Mouse (Mus musculus) myocyte (in vitro differentiated cells): ENCODE measurements at regions not wholly inside any gene's neighbourhood (a gene's known extent, or its start where the extent isn't known, plus 50 kb on each side); places are given as distances from the start of the nearest gene placed in this dataset.
A peak's percentile ranks its signal among the peaks of the same experiment; 100 is the strongest.

Experiments used
- H3K27me3 ChIP-seq: one replicate; pipeline ENCODE4 v1.6.1; 2011; ENCODE audit not compliant: control insufficient read depth, insufficient read depth, insufficient read length
- H3K36me3 ChIP-seq: one replicate; pipeline ENCODE4 v1.6.1; 2011; ENCODE audit not compliant: control insufficient read depth, insufficient read depth
- H3K4me2 ChIP-seq: one replicate; pipeline ENCODE4 v1.6.1; 2011; ENCODE audit warnings: low read depth, control low read depth
- H3K4me3 ChIP-seq: one replicate; pipeline ENCODE4 v1.5.1; 2011; ENCODE audit warnings: mild to moderate bottlenecking, control low read depth, moderate library complexity
- H3K79me2 ChIP-seq: one replicate; pipeline ENCODE4 v1.6.1; 2011; ENCODE audit not compliant: control insufficient read depth, insufficient read depth
- H3ac ChIP-seq: one replicate; pipeline ENCODE4 v1.6.1; 2011; ENCODE audit not compliant: control insufficient read depth, insufficient read length
- CEBPB ChIP-seq: IDR thresholded peaks from 2 replicates; pipeline ENCODE4 v1.6.1; 2011; ENCODE audit warnings: mild to moderate bottlenecking, moderate library complexity; ENCODE audit not compliant: poor library complexity, insufficient read depth, severe bottlenecking
- E2F4 ChIP-seq: IDR thresholded peaks from one replicate; pipeline ENCODE4 v1.6.1; 2011; ENCODE audit warnings: mild to moderate bottlenecking, control low read depth, moderate library complexity; ENCODE audit not compliant: insufficient read depth
- MAX ChIP-seq: IDR thresholded peaks from one replicate; pipeline ENCODE4 v1.6.1; 2011; ENCODE audit warnings: low read depth, mild to moderate bottlenecking, control low read depth
- MYOD1 ChIP-seq, 3 experiments: IDR thresholded peaks; one replicate each; pipeline ENCODE4 v1.6.1; 2011; ENCODE audit warnings: control low read depth in 2 of 3, low read depth in 2 of 3, mild to moderate bottlenecking in 2 of 3, moderate library complexity in 1 of 3; ENCODE audit not compliant: insufficient read length in 2 of 3, control insufficient read depth in 1 of 3
- MYOG ChIP-seq, 3 experiments: IDR thresholded peaks; one replicate each; pipeline ENCODE4 v1.6.1; 2011; ENCODE audit warnings: control low read depth in 2 of 3, low read depth in 2 of 3, mild to moderate bottlenecking in 2 of 3; ENCODE audit not compliant: insufficient read length in 2 of 3, control insufficient read depth in 1 of 3, insufficient read depth in 1 of 3
- POLR2A ChIP-seq: IDR thresholded peaks from one replicate; pipeline ENCODE4 v1.6.1; 2011; ENCODE audit warnings: low read depth, mild to moderate bottlenecking, control low read depth, moderate library complexity; ENCODE audit not compliant: insufficient read length
- POLR2AphosphoS2 ChIP-seq: IDR thresholded peaks from one replicate; pipeline ENCODE4 v1.6.1; 2011; ENCODE audit warnings: low read depth, control low read depth; ENCODE audit not compliant: insufficient read length
- REST ChIP-seq: IDR thresholded peaks from one replicate; pipeline ENCODE4 v1.6.1; 2011; ENCODE audit warnings: mild to moderate bottlenecking, control low read depth, moderate library complexity; ENCODE audit not compliant: insufficient read depth, insufficient read length
- SRF ChIP-seq: IDR thresholded peaks from one replicate; pipeline ENCODE4 v1.6.1; 2011; ENCODE audit warnings: low read depth; ENCODE audit not compliant: control insufficient read depth, insufficient read length
- TCF12 ChIP-seq: IDR thresholded peaks from one replicate; pipeline ENCODE4 v1.6.1; 2011; ENCODE audit warnings: mild to moderate bottlenecking, control low read depth; ENCODE audit not compliant: poor library complexity, insufficient read depth, severe bottlenecking
- TCF3 ChIP-seq: IDR thresholded peaks from one replicate; pipeline ENCODE4 v1.6.1; 2011; ENCODE audit warnings: low read depth, control low read depth; ENCODE audit not compliant: insufficient read length
- USF1 ChIP-seq: IDR thresholded peaks from one replicate; pipeline ENCODE4 v1.6.1; 2011; ENCODE audit warnings: low read depth, mild to moderate bottlenecking, control low read depth, moderate library complexity

DNA sequence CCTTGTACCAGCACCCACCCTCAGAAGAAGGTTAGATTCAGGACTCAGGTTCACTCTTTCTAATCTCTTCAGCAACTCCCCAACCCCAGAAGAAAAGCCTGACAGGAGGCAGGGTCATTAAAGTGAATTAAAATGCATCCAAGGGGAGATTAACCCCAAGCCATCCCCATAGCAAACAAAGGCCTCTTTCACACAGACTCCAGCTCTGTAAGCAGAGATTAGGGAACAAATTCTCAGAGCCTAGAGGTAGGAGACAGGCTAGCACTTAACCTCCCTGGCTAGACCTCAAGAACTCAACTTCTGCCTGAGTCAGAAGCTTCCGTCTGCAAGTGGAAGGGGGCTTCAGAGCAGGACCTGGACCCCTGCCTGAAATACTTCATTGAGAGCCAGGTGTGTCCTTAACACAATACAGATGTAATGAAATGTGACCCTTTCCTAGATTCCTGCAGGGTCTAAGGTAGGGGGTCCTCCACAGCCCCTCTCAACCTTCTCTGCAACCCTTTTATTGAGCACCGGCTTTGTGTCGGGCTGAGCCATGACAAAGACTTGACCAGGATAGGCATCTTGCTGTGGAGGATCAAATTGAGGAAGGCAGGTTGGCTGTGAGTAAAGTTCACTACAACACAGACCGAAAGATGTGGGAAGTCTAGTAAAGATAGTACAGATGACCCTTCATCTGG is 379.6 kb downstream of the Tns1 start:
- H3ac ChIP-seq, result no peak overlapping the region
- no peak overlapping the region for H3K4me3 ChIP-seq
- H3K79me2 ChIP-seq, result no peaks in the 10 kb centered on the region
- no peaks in the 10 kb centered on the region for H3K36me3 ChIP-seq
- H3K4me2 ChIP-seq, result no peak overlapping the region
- TF ChIP-seq USF1, result no peak
- no peak for TF ChIP-seq TCF12
- no peak for TF ChIP-seq POLR2A
- no peak for TF ChIP-seq MYOD1 (IDR thresholded peaks at IDR 0.05; ENCODE audit: control insufficient read depth in 1 of 3, insufficient read length in 2 of 3, low read depth in 2 of 3)
- no peak for TF ChIP-seq TCF3
- no peak for TF ChIP-seq MYOG (IDR thresholded peaks at IDR 0.05; ENCODE audit: control insufficient read depth in 1 of 3, insufficient read depth in 1 of 3, insufficient read length in 2 of 3, low read depth in 2 of 3)
- TF ChIP-seq E2F4, result no peak
- TF ChIP-seq SRF, result no peak
- no peak for TF ChIP-seq CEBPB
- TF ChIP-seq REST, result no peak
- TF ChIP-seq MAX, result no peak
- no peak for TF ChIP-seq POLR2AphosphoS2
- H3K27me3 ChIP-seq, result no peaks in the 10 kb centered on the region

DNA sequence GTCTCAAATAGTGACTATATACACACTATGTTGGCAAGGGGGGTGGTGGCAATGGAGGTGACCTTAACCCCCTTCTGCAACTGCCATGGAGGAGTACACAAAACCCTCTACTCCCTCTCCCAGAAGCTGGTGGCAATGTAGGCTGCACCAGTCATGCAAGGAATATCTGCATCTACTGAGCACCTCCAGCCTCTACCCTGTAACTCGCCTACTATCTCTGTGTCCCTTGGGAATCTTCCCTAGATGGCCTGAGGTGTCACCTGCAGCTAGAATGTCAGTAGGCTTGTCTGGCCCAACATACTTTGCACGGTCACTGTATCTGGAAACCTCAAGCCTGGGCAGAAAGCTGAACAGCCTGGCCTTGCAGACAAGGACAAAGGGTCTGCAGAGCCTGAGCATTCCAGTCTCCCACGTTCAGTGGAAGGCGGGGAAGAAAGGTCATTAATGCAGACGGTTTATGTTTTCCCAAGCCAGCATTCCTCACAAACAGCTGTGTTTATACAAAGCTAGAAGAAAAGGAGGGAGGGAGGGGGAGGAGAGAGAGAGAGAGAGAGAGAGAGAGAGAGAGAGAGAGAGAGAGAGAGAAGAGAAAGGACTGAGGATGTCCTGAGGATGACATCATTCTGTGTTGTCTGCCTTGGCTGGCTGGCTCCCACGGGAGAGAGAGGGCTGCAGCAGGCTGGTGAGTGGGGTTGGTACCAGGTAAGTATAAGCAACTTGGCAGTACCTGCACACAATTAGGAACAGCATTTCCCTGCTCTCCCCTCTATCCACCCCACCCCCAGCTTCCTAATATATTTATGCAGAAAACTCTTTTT is 380.3 kb downstream of the Tns1 start:
- TF ChIP-seq E2F4 (no peak), MYOD1 (IDR thresholded peaks at IDR 0.05; ENCODE audit: control insufficient read depth in 1 of 3, insufficient read length in 2 of 3, low read depth in 2 of 3) (peak in 2 of 3 experiments; percentile 18 to 27)
- Histone ChIP-seq H3K79me2 (no peaks in the 10 kb centered on the region), H3K27me3 (no peaks in the 10 kb centered on the region), H3K36me3 (no peaks in the 10 kb centered on the region), H3K4me2 (peak overlapping the region; percentile 34), H3K4me3 (no peak overlapping the region), H3ac (no peak overlapping the region)

DNA sequence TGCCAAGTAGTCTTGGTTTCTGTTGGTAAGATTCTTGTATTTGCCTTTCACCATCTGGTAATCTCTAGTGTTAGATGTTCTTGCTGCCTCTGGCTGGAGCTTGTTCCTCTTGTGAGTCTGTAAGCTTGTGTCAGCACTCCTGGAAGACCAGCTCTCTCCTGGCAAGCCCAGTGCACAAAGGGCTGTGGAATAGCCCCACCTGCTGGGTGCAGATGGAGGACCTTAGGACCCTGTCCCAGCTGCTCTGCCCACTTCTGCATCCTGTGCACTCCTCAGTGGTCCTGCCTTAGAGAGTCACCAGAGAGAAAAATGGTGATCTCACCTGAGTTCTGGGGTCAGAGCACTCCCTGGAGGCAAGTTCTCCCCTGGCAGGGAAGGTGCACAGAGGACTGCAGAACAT is 387.2 kb downstream of the Tns1 start:
- no peak overlapping the region for H3K4me2 ChIP-seq
- no peaks in the 10 kb centered on the region for H3K27me3 ChIP-seq
- no peak overlapping the region for H3ac ChIP-seq
- H3K4me3 ChIP-seq, result no peak overlapping the region
- no peaks in the 10 kb centered on the region for H3K36me3 ChIP-seq
- no peak for TF ChIP-seq TCF12
- TF ChIP-seq TCF3, result no peak
- no peak for TF ChIP-seq SRF
- no peak for TF ChIP-seq MYOD1 (IDR thresholded peaks at IDR 0.05; ENCODE audit: control insufficient read depth in 1 of 3, insufficient read length in 2 of 3, low read depth in 2 of 3)
- TF ChIP-seq POLR2AphosphoS2, result no peak
- TF ChIP-seq MAX, result no peak
- TF ChIP-seq E2F4, result no peak
- TF ChIP-seq USF1, result no peak
- TF ChIP-seq CEBPB, result no peak
- TF ChIP-seq MYOG (IDR thresholded peaks at IDR 0.05; ENCODE audit: control insufficient read depth in 1 of 3, insufficient read depth in 1 of 3, insufficient read length in 2 of 3, low read depth in 2 of 3), result no peak
- no peak for TF ChIP-seq POLR2A
- H3K79me2 ChIP-seq, result no peaks in the 10 kb centered on the region

DNA sequence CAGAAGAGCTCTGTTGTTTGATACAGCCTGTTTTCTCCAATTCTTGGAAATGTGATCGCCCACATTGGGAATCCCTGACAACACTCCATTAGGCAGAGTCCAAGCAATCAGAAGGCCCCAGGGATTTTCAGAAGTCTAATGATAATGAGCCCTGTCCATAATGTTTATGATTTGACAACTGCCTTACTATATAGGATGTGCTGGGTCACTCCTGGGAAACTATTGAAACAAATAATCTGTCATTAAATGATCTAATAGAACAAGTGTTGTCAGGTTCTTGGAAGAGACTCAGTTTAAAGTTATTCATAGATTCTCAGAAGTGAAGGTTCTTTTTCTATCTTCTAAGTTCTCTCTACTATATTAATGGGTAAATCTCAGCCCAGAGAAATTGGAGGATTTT is 395.9 kb downstream of the Tns1 start:
- TF ChIP-seq POLR2AphosphoS2 (no peak), MYOD1 (IDR thresholded peaks at IDR 0.05; ENCODE audit: control insufficient read depth in 1 of 3, insufficient read length in 2 of 3, low read depth in 2 of 3) (no peak), E2F4 (no peak), MYOG (IDR thresholded peaks at IDR 0.05; ENCODE audit: control insufficient read depth in 1 of 3, insufficient read depth in 1 of 3, insufficient read length in 2 of 3, low read depth in 2 of 3) (no peak), SRF (no peak), TCF3 (no peak), USF1 (no peak), CEBPB (no peak), TCF12 (no peak), MAX (no peak), POLR2A (no peak), REST (no peak)
- Histone ChIP-seq H3K27me3 (no peaks in the 10 kb centered on the region), H3ac (no peak overlapping the region), H3K4me2 (no peak overlapping the region), H3K79me2 (no peaks in the 10 kb centered on the region), H3K36me3 (no peaks in the 10 kb centered on the region), H3K4me3 (no peak overlapping the region)
